Mouse (Mus musculus): Measurements from ENCODE around the gene Cspg4.
"Not testable (repeated sequence)": the region's sequence is repeated elsewhere in the genome, so short reads cannot be mapped to it uniquely, and the experiment has no call there.

Gene Cspg4

DNA sequence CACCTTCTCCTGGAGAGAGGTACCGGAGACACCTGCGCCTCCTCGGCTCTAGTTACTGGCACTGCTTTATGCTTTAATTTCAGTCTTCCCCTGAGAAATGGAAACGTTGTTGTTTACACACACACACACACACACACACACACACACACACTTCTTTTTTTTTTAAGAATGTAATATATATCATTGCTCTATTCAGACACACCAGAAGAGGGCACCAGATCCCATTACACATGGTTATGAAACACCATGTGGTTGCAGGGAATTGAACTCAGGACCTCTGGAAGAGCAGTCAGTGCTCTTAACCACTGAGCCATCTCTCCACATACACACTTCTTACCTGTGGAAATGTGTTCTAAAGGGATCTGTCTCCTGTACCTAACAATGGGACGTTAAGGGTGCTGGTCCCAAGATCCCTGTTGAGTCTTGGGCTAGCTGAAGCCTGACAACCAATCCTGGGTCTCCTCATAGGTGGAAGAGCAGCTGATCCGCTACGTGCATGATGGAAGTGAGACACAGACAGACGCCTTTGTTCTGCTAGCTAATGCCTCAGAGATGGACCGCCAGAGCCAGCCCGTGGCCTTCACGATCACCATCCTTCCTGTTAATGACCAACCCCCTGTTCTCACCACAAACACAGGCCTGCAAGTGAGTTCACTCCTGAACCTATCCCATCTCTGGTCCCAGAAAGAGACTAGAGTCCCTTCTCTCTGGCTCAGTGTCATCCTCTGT lies 25.9 kb downstream of the Cspg4 start:
- DNase-seq (ENCODE audit: low read depth in 1 of 2, low spot score in 2 of 2) = no peak

DNA sequence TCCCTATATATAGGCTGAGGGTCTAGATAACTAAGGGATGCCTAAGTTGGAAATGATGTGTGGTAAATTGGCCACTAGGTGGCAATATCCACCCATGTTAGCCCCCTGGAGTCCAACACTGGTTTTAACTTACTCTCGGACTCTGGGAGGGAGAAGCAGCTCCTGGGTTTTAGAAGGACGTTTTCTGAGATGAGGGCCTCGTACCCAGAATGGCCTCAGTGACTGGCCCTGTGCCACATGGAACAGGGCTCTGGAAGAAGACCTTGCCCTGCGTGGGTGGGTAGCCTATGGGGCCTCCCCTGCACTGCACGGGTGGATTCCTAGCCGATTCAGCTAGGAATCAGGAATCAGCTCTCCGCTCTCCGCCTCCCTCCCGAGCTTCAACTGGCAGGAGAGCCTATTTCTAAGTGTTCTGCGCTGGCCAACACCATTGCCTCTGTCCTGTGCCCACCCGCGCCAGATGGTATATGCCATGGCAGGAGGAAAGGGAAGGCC lies 26.7 kb downstream of the Cspg4 start:
- peak in 1 of 2 experiments; percentile 10 for DNase-seq (ENCODE audit: low read depth in 1 of 2, low spot score in 2 of 2)

DNA sequence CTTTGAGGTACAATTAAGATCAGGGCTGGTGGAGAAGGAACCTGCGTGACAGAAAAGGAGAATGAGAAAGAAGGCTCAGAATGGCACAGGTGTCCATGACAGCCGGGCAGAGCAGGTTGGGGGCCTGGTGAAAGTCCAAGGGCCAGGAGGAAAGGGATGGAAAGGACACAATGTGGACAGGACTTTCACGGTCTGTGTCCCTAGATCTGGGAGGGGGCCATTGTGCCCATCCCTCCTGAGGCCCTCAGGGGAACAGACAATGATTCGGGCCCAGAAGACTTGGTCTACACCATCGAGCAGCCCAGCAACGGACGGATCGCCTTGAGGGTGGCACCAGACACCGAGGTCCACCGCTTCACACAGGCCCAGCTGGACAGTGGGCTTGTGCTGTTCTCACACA lies 27.3 kb downstream of the Cspg4 start:
- DNase-seq (ENCODE audit: low read depth in 1 of 2, low spot score in 2 of 2) = no peak

DNA sequence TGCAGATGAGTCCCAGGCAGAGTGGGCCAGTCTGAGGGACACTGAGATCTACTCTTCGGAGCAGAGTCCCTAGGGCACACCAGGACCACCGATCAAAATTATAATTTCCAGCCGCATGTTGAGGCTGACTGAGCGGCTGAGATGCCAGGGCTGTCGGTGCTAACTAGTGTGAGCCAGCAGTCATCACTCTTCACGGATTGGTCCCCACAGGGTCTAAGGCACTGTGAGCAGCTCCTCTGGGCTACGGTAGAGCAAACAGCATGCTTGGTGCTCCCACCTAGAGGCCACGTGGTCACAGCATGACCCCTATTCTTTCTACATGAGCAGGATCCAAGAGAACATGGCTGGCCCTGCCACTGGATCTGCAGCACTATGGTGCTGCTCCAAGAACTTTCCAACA lies 28.5 kb downstream of the Cspg4 start:
- DNase-seq (ENCODE audit: low read depth in 1 of 2, low spot score in 2 of 2) = no peak

DNA sequence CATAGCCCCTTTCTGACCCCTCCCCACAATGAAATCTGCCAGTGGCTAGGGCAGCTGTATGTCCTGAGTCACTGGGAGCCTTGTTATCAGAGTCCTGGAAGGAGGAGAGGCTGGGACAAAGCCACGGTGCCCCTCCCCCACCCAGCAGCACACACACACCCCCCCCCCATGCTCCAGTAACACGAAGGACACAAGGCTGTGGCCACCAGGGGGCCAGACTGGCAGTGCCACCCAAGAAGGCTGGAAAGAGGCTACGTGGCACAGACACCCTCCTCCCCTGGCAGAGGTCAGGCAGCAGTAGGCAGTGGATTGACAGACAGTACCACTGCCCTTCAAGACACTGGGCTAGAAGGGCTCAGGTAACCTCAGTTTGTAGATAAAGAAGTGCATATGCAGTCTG lies 29.2 kb downstream of the Cspg4 start:
- no peak for DNase-seq (ENCODE audit: low read depth in 1 of 2, low spot score in 2 of 2)

DNA sequence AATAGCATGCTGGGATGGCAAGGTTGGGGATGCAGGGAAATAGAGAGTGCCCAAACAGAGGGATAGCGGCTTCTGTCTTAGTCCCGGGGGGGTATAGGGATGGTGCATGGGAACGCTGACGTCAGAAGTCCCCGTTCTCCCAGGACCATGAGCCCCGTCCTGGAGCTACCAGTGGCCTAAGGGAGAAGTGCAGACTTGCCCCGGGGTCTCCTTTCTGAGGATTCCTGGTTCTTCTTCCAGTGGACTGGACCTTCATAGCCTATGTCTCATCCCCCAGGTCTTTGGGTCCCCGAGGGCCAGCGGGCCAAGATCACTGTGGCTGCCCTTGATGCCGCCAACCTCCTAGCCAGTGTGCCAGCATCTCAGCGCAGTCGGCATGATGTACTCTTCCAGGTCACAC lies 31.9 kb downstream of the Cspg4 start:
- no peak for DNase-seq (ENCODE audit: low read depth in 1 of 2, low spot score in 2 of 2)

DNA sequence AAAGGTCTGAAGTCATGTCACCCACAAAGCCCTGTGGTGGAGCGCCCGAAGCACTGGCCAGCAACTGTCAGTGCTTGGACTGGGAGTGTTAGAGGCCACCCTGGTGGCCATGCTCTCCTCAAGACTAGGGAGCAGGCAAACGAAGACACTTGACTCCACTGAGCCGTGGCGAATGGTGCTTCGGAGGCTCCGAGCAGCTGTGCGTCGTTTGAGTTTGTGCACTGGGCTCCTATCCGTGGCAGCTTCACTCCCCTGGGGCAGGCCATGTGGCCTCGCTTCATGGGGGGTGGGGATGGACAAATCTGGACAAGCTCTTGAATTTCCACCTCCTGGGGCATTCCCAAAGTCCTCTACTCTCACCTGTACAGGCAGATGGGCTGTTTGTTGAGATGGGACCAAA lies 34.6 kb downstream of the Cspg4 start:
- no peak for DNase-seq (ENCODE audit: low read depth in 1 of 2, low spot score in 2 of 2)

DNA sequence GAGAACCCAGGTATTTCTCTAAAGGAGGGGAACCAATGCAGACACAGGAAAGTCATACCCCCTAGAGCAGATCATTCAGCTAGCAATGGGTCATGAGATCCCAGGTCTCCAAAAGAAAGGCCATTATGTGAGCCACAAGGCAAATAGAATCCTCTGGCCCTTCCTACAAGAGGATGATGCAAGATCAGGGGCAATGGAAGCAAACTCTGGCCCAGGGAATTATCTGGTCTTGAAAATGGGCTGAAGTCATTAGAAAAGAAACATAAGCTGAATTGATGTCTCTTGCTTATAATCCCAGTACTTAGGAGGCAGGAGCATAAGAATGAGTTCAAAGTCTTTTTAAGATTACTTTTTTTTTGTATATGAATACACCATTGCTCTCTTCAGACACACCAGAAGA lies 35.2 kb downstream of the Cspg4 start:
- DNase-seq (ENCODE audit: low read depth in 1 of 2, low spot score in 2 of 2) = no peak

DNA sequence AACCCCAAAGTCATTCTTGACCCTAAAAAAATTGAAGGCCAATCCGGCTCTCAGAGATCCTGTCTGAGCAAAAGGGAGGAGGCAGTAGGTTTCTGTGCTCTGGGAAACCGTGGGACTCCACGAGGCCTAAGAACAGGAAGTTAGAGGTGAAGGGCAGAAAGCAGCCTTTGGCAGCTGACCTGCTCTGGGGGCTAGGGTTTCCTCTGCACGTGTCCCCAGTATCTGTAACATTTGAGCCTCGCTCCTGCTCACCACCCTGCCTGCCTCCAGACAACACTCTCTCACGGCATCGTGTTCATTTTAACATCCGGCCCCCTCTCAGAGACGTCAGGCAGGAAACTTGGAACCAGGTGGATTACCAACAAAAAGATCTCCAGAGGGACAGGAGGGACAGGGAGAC lies 35.7 kb downstream of the Cspg4 start:
- no peak for DNase-seq (ENCODE audit: low read depth in 1 of 2, low spot score in 2 of 2)

DNA sequence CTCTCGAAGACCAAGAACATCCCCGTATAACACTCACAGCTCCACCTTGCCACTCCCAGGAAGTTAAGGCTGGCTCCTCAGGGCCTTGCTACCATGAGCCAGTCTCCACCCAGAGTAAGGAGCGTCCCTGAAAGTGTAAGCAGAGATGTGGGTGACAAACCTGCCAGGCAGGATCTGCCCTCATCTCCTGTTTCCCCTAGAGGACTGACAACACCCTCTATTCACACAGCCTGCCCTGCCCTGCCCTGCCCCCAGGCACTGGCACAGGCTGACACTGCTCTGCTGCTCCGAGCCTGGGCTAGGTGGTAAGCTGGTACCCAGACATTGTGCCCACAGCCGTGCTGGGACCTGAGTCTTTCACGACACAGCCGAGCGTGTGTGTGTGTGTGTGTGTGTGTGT lies 36.4 kb downstream of the Cspg4 start:
- no peak for DNase-seq (ENCODE audit: low read depth in 1 of 2, low spot score in 2 of 2)

DNA sequence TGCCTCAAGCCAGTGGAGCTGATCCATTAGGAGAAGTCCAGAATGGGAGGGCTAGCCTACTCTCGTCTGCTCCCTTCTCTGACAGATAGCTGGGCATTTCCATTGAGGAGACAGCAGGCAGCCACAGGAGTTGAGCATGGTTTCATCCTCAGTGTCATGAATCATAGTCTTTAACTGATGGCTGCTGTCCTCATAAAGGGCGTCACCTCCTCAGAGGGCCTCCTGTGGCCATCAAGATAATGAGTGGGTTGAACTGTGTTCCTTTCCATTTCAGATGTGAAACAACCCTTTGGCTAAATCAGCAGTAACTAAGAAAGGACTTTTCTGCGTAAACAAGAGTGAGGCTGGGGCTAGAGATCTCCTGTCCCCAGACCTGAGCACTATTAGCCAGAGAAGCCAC lies 38.8 kb downstream of the Cspg4 start:
- no peak for DNase-seq (ENCODE audit: low read depth in 1 of 2, low spot score in 2 of 2)

DNA sequence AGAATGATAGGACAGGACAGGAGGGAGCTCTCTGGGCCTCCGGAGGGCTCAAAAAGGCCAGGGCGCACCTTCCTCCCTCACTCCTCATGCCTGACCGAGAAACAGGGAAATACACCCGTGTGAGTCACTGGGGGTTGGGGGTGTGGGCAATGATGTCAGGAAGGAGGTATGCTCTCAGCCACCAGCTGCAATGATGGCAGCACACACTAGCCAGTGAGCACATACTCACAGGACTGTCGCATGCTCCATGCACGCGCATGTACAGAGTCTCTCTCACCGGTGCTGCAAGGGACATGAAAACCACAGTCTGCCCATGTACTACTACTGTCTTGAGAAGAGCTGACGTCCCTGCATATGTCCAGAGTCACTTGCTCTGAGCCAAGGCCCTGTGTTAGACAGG lies 42.7 kb downstream of the Cspg4 start:
- DNase-seq (ENCODE audit: low read depth in 1 of 2, low spot score in 2 of 2) = no peak

DNA sequence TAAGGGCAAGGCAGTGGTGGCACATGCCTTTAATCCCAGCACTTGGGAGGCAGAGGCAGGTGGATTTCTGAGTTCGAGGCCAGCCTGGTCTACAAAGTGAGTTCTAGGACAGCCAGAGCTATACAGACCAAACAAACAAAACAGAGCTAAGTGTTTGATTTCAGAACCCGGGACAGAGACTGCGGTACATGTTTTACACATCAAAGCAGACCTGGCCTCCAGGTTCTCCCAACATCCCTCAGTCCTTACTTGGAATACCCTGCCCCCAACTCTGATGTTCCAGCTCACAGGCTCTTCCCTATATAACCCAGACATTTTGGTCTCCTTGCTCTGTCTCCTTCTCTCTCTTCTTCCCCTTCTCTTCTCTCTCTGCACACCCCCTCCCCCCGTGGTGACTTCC lies 45.2 kb downstream of the Cspg4 start:
- DNase-seq (ENCODE audit: low read depth in 1 of 2, low spot score in 2 of 2) = not testable (repeated sequence)

DNA sequence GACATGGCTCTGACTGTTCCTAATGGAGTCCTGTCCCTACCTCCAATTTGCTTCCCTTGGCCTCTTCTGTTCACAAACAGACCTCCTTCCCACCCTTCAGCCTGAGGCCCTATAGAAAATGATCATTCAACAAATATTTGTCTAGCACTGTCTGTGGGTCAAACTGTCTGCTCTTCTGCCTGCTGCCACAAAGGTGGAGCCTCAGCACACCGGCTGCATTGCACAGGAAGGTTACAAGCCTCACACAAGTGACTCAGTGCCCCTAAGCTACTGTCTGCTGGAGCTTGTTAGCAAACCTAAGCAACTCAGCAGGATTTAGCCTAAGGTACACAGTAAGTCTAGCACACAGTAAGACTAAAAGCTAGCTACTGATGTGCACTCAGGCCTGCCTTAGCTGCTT lies 46.2 kb downstream of the Cspg4 start:
- no peak for DNase-seq (ENCODE audit: low read depth in 1 of 2, low spot score in 2 of 2)

DNA sequence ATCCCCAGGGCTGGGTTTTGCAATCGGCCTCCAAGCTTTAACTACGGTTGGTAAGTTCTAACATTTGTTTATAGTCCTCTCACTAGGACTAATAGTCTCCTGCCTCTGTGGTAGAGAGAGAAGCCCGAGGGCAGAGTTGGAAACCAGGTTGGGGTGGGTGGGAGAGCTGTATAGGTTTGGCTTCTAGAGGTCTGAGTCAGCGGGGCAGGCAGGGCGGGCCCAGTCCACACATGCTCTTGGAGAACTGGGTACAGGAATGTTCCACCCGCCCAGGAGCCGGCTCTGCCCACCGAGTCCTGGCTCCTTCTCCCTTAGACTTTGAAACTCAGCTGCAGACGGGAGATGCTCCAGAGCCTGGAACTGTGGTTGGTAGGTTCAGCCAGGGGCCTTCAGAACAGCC lies 49.2 kb downstream of the Cspg4 start:
- DNase-seq (ENCODE audit: low read depth in 1 of 2, low spot score in 2 of 2) = no peak

DNA sequence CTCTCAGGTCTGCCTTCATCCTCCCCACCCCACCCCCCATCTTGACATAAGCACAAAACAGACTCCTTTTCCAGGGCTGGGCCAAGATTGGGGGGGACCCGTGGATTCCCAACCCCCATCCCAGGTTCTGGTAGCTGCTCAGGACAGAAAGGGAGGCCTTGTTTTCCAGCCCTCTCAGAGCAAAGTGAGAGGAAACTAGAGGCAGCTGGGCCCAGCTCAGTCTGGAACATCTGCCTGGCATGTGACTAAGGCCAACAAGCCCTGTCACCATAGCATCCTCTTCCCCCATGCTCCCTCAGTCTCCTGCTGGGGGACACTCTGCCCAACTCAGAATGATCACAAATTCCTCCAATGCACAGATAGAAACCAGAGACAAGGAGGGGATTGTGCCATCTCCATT lies 50.3 kb downstream of the Cspg4 start:
- no peak for DNase-seq (ENCODE audit: low read depth in 1 of 2, low spot score in 2 of 2)

DNA sequence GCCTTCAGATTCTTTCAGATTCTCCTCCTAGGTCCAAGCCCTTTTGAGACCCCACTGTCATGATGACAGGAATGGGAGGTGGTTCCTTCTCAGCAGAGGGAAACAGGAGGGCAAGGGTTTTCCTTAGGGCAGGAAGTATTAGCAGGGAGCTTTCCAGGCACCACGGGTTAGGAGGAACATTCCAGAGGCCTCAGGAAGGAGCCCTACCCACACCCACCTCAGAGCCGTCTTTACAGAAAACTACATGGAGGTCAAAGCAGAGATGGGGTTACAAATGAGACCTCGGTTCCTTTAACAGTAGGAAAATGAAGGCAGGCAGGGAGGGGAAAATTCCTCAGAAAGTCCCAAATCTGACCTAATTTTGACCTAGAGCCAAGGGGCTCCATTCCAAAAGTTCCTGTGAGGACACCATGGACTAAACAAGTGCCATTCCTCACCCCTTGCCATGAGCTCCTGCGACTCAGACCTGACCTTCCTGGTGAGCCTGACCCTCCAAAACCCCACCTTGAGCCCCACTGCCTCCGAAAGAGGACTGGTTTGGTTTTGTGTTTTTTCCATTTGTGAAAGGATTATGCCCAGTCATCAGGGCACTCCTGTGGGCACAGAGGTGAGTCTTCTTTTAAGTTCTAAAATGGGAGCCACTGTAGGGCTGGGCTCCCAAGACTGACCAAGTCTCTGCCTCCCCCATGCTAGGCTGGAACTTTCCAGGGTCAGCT lies 51.0 kb downstream of the Cspg4 start:
- DNase-seq (ENCODE audit: low read depth in 1 of 2, low spot score in 2 of 2) = no peak

DNA sequence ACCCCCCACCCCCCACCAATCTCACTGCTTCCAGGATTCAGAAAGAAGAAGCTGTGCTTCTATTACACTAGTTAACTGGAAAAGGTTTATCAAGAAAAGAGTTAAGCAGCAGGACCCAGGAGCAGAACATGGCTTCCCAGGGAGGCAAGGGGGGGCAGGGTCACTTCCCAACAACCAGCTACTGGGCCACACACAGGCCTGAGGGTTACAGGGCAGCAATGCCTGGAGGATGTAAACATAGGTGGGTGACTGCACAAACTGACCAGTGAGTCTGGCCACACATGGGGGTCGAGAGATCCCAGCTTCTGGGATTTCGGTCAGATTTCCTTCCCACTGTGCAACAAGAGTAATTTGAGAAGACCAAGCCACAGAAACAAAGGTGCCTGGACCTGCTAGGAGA lies 52.3 kb downstream of the Cspg4 start:
- DNase-seq (ENCODE audit: low read depth in 1 of 2, low spot score in 2 of 2) = no peak

DNA sequence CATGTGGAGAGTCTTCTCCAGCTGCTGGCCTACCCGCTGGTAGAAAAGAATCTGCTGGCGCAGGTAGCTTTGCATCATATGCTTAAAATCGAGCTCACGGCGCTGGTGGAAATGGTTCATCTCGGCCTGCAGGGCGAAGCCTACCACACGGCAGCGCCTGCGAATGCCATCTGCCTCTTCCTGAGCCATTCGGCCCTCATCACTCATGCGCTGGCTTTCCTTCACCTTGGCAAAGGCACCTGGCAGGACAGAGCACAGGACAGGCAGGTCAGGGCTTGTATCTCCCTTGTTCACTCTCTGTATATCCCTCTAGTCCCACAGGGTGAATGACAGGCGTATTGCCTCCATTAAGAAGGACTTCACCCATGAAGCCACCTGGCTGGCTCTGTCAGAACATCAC lies 53.6 kb downstream of the Cspg4 start:
- DNase-seq (ENCODE audit: low read depth in 1 of 2, low spot score in 2 of 2) = no peak

DNA sequence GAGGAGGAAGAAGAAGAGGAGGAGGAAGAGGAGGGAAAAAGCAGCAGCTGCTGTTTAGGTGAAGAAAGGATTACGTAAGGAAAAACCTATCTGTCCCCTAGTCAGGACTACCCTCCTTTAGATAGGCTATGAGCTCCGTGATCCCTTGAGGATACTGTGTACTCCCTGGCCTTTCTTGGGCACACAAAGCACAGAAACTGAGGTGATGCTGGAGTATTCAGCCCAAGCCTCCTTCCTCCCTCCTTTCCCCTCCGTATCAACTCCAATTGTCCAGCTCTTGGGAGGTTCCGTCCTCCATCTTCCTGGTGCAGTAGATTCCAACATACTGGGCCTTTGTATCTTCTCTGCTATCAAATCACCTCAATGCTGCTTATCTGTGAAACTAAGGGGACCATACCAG lies 57.9 kb downstream of the Cspg4 start:
- no peak for DNase-seq (ENCODE audit: low read depth in 1 of 2, low spot score in 2 of 2)

DNA sequence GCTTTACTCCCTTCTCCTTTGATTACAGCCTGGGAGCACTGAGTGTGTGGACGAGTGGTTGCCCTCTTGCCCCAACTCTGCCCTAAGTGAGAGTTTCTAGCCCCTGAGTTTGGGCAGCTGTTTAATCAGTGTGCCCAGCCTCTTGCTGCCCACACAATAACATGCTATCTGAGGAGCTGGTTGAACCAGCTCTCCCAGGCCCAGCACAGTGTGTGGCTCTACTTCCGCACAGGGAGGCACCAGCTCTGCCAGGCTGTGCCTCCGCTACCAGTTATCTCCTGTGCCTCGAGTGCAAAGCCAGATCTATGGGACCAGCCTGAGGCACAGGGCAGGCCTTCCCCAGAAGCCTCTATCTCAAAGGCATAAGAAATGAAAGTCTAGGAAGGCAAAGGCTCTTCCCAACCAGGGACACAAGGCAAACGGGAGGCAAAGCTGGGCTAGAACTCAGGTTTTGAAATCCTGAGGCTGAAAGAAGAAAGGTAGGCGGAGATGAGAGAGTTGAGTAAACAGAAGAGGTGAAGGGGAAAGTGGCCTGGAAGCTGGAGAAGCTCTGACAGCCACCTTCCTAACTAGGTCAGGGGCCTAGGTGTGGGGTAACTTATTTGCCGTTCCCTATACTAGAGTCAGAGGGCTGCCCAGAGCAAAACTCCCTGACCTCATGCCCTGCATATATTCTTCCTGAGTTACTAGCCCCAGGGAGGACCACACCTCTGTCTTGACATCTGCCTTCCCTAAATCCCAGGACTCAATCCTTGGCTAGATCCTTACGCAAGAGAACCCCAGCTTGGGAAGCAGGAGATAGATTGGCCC lies 59.2 kb downstream of the Cspg4 start:
- no peak for DNase-seq (ENCODE audit: low read depth in 1 of 2, low spot score in 2 of 2)

DNA sequence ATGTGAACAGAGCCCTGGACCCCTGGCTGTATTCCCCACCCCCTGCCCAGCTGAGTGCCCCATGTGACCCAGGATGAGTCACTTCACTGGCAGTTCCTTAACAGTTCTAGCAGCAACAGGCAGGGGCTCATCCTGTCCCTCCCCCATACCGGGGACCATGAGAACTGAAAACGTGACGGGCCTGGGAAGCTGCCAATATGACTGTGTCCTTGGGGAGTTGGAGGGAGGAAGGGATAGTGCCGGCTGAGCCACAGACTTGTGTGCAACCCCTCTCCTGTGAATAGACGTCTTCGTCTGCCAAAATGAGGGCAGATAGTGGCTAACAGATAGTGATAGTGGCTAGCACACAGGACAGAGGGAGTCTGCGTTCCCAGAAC lies 59.8 kb downstream of the Cspg4 start:
- no peak for DNase-seq (ENCODE audit: low read depth in 1 of 2, low spot score in 2 of 2)

All from monocyte, adult 2 months (primary cell).